Mouse (Mus musculus): ENCODE results near the gene Fmn2.
A peak's percentile ranks its signal among the peaks of the same experiment; 100 is the strongest.

The Fmn2 gene

DNA sequence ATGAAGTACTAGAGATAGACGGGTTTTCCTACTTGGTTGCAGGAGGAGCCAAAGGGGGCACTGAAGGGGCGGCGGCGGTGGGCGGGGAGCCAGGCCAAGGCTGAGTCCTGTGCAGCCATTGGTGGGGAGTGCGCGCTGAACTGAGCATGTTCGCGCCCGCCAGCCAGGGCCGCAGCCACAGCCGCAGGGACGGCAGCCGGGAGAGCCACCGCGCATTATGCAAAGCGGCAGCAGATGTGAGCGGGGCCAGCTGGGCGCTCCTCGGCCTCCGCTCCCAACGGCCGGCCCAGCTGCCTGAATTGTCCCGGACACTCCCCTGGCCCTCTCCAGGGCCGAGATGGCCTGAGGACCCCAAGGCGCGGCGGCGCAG lies at the start of gene Fmn2:
Gene Fmn2, plus strand, starts transcription at position 165 of the 370 bp plus-strand sequence.
- peak in 1 of 2 experiments; percentile 18 for DNase-seq

DNA sequence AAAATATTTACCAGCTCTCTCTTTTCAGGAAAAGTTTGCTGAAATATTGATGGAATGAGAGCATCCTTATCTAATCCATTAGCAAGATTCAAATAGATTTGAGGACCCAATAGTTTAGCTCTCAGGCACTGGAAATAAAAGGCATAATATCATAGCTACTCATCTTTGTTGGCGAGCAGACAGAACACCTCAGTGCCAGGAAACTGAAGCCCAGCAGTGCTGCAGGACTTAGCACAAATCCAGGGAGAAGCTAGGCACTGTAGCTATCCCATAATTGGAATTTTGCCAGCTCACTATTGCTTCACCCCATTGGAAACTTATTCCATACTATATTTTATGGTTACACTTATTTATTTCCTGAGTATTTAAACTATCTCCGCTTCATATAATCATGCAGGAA lies 46.5 kb upstream of the Fmn2 start:
- DNase-seq, result no peak

DNA sequence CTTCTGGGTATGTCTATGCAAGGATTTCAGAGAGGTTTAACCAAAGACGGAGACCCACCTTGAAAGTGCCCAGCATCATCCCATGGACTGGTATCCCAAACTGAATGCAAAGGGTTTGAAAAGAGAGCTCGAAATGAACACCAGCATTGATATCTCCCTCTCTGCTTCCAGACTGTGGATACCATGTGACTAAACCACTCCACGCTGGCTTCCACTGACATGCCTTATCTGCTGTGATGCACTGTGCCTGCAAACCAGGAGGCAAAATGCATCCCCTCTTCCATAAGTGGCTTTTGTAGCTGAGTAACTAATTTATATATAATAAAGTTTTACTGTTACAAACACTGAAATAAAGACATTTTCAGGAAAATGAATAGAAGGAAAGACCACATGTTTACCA lies 36.2 kb upstream of the Fmn2 start:
- DNase-seq, result no peak

DNA sequence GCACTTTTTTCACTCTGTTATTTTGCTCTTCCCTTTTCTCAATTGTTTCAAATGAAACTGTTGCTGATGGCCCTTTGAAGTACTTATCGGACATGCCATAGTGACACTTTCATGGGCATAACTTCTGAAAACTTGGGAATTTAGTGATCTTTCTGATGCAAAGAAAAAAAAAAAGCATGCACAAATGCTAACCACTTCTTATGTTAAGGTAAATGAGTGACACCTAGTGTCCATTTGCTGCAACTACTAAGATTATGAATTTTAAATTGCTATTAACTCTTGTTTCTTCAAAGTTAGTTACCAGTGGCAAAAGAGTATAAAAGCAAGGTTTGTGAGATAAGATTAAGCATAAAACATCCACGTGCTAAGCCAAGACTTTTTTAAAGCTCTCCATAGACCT lies 35.4 kb upstream of the Fmn2 start:
- peak in 1 of 2 experiments; percentile 4 for DNase-seq

DNA sequence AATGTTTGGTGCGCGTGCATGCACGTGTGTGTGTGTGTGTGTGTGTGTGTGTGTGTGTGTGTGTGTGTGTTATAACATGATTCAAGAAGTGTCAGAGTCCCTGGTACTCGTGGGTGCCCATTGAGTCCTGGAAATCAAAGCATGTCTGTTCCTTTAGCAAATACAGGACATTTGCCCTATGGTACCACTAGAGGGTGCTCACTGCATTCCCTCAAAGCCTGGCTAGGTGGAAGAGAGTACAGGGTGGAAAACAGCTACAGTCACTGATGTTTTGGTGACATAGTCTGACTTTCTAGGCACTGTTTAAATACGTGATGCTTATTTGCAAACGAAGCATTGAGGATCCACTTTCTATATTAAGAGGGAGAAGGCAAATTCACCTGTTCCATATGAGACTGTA lies 31.9 kb upstream of the Fmn2 start:
- DNase-seq, result peak; percentile 9 to 30

GRCm38 (mm10) chr1:174482567-174482966 lies 19.1 kb upstream of the Fmn2 start:
- no peak for DNase-seq

DNA sequence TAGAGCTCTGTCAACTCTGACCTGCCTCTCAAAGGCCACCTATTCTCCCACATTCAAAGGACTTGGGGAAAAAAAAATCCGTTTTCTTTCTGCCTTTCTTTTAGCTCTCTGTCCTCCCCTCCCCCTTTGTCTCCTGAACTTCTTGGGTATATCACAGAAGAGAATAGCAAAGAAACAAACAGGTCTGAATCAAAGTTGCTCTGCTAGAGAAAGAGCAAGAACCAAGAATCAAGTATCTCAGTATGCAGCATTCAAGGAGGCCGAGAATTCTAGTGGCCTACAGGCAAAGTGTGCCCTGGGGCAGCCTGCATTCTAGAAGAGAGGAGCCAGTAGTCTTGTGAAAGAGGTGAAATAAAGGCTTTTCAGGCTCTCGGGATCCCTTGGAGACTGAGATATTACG lies 1.6 kb upstream of the Fmn2 start:
- no peak for DNase-seq

- no peak for DNase-seq
Observed at GRCm38 (mm10) chr1:174501011-174501410, 614 bp upstream of the Fmn2 start.

DNA sequence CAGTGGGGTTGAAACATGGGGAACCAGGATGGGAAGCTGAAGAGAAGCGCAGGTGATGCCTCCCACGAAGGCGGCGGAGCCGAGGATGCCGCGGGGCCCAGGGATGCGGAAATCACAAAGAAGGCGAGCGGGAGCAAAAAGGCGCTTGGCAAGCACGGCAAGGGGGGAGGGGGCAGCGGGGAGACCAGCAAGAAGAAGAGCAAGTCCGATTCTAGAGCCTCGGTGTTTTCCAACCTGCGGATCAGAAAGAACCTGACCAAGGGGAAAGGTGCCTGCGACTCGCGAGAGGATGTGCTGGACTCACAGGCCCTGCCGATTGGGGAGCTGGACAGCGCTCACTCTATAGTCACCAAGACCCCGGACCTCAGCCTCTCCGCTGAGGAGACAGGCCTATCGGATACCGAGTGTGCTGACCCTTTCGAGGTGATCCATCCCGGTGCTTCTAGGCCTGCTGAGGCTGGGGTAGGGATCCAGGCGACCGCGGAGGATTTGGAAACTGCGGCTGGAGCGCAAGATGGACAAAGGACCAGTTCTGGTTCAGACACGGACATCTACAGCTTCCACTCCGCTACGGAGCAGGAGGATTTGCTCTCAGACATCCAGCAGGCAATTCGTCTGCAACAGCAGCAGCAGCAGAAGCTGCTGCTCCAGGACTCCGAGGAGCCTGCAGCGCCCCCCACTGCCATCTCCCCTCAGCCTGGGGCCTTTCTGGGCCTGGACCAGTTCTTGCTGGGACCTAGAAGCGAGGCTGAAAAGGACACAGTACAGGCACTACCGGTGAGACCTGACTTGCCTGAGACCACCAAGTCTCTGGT lies 613 bp downstream of the Fmn2 start:
- peak in 1 of 2 experiments; percentile 1 for DNase-seq

GRCm38 (mm10) chr1:174502846-174503745 lies 1.5 kb downstream of the Fmn2 start:
- peak in 1 of 2 experiments; percentile 14 for DNase-seq

GRCm38 (mm10) chr1:174508571-174509110 lies 7.0 kb downstream of the Fmn2 start:
- DNase-seq, result peak; percentile 4 to 6

DNA sequence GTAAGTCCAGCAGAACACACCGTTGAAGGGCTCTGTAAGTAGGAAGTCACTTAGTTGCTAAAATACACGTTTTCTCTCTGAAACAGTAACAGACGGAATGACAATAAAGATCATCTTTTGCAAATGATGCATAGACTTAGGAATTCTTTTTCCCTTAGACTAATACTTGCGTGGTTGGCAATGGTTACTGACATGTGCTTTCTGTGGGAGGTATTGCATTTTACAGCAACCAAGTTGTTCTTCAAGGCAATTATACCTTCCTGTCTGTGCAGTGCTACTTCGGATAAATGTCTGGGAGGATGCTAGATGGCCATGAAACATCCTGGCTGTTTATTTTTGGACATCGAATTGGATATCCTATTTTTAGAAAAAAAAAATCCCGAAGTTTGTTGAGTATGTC lies 11.8 kb downstream of the Fmn2 start:
- DNase-seq, result no peak

DNA sequence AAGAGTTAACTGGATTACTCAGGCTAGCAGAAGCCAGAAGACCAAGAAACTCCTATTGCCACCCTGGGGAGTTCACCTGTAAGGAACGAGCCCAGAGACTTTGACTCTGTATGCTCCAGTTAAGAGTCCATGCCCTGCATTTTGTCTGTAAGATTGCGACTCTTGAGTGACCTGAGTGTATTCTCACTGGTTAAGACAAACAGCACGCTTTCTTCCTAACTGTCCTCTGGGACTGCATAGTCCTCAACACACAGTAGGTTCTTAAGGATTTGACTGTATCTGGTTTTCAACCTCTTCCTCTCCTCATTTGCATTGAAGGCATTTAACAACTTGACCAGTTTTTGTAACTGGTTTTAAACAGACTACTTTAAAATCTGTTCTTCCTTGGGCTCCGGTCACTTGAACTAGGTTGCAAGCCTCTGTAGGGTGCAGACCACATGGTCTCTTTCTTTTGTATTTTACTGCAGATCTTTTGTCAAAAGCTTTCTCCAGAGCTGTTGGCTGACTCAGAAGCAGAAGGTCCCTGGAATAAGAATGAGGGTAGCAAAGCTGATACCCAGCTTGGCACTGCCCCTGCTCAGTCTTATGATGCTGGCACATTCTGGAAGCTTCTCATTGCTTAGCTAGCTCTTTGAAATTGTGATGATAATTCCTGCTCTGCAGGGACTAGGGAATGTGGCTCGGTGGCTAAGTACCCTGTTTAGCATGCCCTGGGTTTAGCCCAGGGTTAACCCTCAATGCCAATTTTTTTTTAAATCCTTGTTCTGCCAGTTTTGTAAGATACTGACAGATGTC lies 20.5 kb downstream of the Fmn2 start:
- DNase-seq, result no peak

DNA sequence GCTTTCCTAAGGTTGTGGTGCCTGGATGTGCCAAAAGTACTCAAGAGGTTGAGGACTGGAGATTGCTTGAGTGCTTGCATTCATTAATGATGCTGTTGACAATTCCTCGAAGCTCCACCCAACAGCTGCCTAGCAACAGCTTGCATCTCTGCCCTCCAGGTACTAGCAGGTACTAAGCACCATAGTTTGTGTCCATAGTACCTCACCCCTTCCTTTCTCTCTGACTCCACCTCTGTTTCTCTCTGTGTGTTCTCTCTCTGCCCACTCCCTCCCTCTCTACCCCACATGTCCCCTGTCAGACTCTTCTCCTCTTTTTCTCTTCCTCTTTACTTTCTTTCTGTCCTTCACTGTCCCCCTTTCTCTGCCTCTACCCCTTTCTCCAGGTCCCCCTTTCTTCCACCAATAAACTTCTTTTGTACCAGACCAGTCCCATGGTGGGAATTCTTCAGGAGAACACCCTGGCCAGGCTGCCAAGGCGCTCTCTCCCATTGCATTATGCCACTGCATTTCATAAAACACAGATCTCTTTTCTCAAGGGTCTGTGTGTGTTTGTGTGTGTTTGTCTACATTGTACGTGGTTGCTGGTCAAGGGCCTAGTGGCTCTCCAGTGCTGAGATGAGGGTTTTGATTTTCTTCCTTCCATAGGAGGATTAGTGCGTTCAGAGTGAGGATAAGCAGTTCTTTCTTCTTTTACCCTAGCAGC lies 21.3 kb downstream of the Fmn2 start:
- DNase-seq, result no peak

DNA sequence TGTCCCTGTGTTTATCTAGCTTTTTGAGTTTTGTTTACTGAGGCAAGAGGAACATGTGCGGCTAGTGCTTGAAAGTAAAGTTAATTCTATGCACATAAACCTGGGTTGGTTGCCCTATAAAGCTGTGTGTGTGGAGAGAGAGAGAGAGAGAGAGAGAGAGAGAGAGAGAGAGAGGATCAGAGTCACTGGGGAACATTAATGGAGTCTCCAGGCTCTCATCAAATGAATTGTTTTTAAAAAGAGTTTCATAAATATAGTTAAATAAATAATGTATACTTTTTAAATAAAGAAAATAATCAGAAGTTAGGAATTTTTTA lies 21.8 kb downstream of the Fmn2 start:
- no peak for DNase-seq

DNA sequence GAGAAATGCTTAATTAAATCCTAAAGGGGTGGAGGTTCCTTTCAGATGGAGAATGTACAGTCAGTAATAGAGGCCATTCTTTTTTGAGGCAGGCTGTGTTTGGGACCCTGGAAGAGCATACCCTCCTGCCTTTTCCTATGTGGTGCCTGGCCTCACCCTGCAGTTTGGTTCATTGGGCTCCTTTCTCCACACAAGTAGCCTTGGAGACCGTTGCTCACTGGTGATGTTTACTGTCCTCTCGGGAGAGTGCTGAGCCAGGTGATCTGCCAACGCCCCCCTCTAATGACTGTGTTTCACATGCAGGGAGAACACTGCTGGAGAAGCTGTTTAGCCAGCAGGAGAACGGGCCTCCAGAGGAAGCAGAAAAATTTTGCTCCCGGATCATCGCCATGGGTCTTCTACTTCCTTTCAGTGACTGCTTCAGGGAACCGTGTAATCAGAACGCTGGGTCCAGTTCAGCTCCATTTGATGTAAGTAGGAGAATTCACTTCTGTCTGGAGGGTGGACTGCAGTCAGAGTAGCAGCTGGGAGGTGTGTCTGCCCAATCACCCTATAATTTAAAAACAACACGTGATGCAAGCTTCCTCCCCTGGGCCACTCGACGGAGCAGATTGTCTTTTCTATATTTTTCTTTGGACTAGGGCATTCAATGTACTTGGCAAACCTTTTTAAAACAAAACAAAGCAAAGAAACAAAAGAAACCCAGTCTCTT lies 35.3 kb downstream of the Fmn2 start:
- no peak for DNase-seq

DNA sequence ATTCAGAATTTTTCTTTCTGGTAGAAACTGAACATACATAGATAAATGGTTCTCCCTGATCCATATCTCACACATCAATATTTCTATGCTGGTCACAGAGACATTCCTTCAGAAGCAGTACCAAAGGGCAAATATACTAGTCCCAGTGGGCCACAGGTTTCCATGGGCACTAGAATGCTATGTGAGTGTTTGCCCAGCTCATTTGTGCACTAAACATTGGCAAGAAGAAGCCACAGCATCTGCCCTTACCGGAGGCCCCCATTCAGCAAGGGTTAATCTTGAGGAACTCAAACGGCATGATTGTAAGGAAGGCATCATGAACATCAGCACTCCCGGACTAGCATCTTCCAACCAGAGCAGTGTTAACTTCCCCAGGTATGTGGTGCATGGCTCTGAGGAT lies 35.9 kb downstream of the Fmn2 start:
- DNase-seq, result no peak

DNA sequence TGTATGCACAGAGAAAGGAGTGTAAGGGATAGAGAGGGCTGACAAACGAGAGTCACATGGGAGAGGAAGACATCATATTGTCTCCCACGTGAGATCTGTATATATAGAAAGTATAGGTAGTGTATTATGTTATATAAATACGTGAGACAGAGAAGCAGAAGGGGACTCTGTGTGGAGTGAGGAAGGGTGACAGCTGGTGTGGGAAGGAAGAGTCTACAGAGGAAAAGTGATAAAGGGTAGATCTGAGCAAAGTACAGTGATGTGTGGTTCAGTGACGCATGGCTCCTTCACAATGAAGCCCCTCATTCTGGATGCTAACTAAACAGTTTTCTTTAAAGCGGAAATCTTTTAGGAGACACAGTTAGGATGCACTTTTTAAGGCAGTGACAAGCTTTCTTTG lies 46.7 kb downstream of the Fmn2 start:
- DNase-seq, result no peak

DNA sequence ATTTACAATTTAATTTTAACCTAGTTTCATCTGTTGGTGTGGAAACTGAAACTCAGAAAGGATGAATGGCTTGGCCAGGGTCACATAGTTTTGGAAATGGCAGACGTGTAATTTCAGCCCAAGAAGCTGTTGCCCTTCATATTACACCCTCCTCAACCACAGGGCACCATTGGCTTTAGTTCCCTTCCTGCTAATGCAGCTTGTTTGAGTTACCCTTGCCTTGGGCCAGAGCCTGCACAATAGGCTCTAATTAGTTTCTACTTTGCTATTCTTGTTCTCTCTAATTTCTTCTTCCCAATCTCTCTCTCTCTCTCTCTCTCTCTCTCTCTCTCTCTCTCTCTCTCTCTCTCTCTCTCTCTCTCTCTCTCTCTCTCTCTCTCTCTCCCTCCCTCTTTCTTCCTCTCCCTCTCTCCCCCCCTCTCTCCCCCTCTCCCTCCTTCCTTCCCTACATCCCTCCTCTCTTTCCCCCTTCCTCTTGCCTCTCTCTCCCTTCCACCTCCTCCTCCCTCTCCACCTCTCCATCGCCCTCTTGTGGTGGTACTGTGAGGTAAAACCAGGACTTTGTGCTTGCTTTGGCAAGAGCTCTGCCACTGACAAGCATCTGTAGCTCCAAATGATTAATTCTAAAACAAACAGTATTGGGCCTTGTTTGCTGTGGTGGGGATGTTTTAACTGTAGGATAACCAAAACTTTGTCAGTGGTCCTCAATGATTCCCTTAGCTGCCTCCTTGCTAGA lies 51.8 kb downstream of the Fmn2 start:
- peak; percentile 4 to 69 for DNase-seq

- DNase-seq, result no peak
Observed at GRCm38 (mm10) chr1:174555412-174555811, 53.8 kb downstream of the Fmn2 start.

DNA sequence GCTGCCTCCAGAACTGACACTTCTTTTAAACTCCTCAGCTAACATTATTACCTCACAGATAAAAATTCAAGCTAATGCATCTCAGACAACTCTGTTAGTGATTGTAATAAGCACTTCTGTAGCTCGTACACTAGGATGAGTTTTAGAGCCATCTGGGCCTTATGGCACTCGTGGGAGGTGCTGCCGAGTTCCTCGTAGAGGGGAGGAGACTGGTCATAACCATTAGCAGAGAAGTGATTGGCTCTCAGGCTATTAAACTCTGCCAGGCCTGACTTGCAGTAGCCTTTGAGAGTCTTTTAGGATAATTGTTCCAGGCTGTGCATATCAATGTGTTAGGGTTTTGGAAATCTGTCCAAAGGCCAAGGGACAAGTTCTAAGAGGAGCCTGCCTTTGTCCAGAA lies 55.6 kb downstream of the Fmn2 start:
- no peak for DNase-seq

All from kidney, postnatal 36 days (tissue).